Mouse (Mus musculus) heart, embryonic 12.5 days (tissue): Measurements from ENCODE around the gene Ctdnep1. TPM values are rescaled to one million over a fixed set of nuclear protein-coding genes. Genes with fewer than 3 reads are reported as not detected.
A peak's percentile ranks its signal among the peaks of the same experiment; 100 is the strongest.

Experiments used
- ATAC-seq: fragments of 200-750 bp; cut with Nextera tagmentation; 2 replicates; pipeline ENCODE4 v1.8.0; 2017; ENCODE audit warnings: moderate TSS enrichment, moderate library complexity; ENCODE audit not compliant: insufficient number of reproducible peaks, low FRiP score
- H3K27ac ChIP-seq: fragments of 300-500 bp; sonication (generic); 2 replicates; pipeline ENCODE4 v1.5.1; 2016; ENCODE audit warnings: mild to moderate bottlenecking, moderate library complexity; ENCODE audit not compliant: poor library complexity, severe bottlenecking
- H3K27me3 ChIP-seq: fragments of 300-500 bp; sonication (generic); replicated peaks from 2 replicates; pipeline ENCODE4 v1.6.1; 2016; ENCODE audit warnings: mild to moderate bottlenecking, moderate library complexity
- H3K36me3 ChIP-seq: fragments of 300-500 bp; sonication (generic); 2 replicates; pipeline ENCODE4 v1.6.1; 2016; ENCODE audit warnings: mild to moderate bottlenecking, moderate library complexity
- H3K4me1 ChIP-seq: fragments of 300-500 bp; sonication (generic); replicated peaks from 2 replicates; pipeline ENCODE4 v1.6.1; 2016; ENCODE audit warnings: mild to moderate bottlenecking
- H3K4me2 ChIP-seq: fragments of 300-500 bp; sonication (generic); 2 replicates; pipeline ENCODE4 v1.6.1; 2016; ENCODE audit warnings: mild to moderate bottlenecking, moderate library complexity
- H3K4me3 ChIP-seq: fragments of 300-500 bp; sonication (generic); 2 replicates; pipeline ENCODE4 v1.5.1; 2016; ENCODE audit warnings: mild to moderate bottlenecking
- H3K9ac ChIP-seq: fragments of 300-500 bp; sonication (generic); 2 replicates; pipeline ENCODE4 v1.6.1; 2016; ENCODE audit warnings: mild to moderate bottlenecking, moderate library complexity
- H3K9me3 ChIP-seq: fragments of 300-500 bp; sonication (generic); replicated peaks from 2 replicates; pipeline ENCODE4 v1.6.1; 2016; ENCODE audit warnings: mild to moderate bottlenecking, moderate library complexity
- WGBS: fragments of 180-500 bp; shearing (Covaris S2); methylation state at CpG from one replicate; pipeline ENCODE4 v1.1.7; 2016; 5-methylcytosine and 5-hydroxymethylcytosine counted together
- polyA plus RNA-seq: library from polyadenylated mRNA; unstranded; fragments of >200 nt; fragmentation: Nextera tagmentation; extraction: Ambion mirVana; gene quantifications from 2 replicates; pipeline ENCODE4 v1.2.1, GENCODE M21; 2016

Gene Ctdnep1
- polyA plus RNA-seq, 1 experiment from 2014 or later: 24.5 TPM

DNA sequence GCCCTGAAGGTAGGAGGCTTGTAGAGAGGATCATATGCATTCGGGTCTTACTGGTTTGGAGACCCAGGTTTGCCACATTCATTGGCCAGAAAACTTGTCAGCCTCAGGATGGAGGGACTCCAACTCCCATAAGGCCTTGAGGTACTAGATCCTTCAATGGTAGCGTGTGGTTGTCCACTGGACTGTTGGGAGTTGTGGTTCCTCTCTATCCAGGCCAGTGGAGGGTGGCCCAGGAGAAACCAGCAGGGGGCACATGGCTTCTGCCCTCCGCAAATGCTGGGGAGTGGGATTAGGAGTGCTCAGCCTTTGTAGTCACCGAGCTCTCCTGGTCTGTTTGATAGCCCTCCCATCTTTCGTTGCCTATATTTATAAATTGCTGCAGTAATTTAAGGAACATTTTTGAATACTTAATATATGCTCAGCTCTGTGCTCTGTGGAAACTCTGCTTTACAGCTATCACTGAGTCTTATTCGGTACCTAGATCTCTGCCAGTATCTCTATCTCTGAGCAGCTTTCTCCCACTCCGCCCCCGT is 39.8 kb downstream of the Ctdnep1 start:
- H3K9ac ChIP-seq: peak overlapping the region; percentile 68
- peak overlapping the region; percentile 66 for H3K27ac ChIP-seq
- no peaks in the 10 kb centered on the region for H3K27me3 ChIP-seq
- H3K4me3 ChIP-seq: peak overlapping the region; percentile 57
- H3K36me3 ChIP-seq: no peaks in the 10 kb centered on the region
- H3K4me2 ChIP-seq: peak overlapping the region; percentile 85
- peaks cover 67% of the 10 kb centered on the region for H3K4me1 ChIP-seq
- peak; percentile 78 for ATAC-seq
- WGBS: under 1% methylated on average over 8 of the region's 8 CpGs
- H3K9me3 ChIP-seq: no peaks in the 10 kb centered on the region

DNA sequence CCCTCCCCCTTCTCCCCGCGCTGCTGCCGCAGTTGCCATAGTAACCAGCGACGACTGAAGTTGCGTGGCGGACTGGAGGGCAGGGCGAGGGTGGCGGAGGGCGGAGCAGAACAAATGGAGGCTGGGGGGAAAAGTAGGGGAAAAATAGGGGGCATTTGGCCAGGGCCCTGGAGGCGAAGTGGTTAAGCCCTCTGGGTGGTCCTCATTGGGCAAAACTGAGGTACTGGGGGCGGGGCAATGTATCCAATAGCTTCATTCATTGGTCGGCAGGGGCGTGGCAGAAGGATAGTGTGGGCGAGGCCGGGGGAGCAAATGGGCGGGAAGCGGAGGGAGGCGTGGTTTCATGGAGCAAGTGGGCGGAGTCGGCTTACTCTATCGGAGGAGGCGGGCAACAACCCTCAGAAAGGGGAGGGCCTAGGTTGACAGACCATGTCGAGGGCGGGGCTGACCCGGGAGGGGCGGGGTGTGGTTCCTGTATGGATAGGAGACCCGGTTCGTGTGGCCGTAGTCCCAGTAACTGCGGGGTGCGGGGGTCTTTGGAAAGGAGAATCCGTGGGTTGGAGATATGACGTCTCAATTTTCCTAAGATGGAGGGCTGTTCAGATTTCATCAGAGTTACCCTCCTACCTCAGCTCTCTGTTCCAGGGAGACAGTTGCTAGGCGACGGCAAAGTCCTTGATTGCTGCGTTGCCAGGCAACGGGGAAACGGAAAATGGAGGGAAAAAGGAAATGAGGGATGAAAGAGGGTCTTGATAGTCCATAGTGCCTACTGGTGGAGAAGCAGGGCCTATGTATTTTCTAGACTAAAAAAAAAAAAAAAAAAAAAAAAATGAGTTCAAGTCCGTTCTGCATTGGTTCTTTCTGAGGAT is 40.5 kb downstream of the Ctdnep1 start:
- peak; percentile 85 for ATAC-seq
- H3K4me3 ChIP-seq: peak overlapping the region; percentile 57
- peak overlapping the region; percentile 85 for H3K4me2 ChIP-seq
- H3K9ac ChIP-seq: peak overlapping the region; percentile 68
- 3% methylated on average over 39 of the region's 40 CpGs for WGBS
- peaks cover 74% of the 10 kb centered on the region for H3K4me1 ChIP-seq
- no peaks in the 10 kb centered on the region for H3K36me3 ChIP-seq
- H3K27ac ChIP-seq: peak overlapping the region; percentile 66
- no peaks in the 10 kb centered on the region for H3K27me3 ChIP-seq
- H3K9me3 ChIP-seq: no peaks in the 10 kb centered on the region

DNA sequence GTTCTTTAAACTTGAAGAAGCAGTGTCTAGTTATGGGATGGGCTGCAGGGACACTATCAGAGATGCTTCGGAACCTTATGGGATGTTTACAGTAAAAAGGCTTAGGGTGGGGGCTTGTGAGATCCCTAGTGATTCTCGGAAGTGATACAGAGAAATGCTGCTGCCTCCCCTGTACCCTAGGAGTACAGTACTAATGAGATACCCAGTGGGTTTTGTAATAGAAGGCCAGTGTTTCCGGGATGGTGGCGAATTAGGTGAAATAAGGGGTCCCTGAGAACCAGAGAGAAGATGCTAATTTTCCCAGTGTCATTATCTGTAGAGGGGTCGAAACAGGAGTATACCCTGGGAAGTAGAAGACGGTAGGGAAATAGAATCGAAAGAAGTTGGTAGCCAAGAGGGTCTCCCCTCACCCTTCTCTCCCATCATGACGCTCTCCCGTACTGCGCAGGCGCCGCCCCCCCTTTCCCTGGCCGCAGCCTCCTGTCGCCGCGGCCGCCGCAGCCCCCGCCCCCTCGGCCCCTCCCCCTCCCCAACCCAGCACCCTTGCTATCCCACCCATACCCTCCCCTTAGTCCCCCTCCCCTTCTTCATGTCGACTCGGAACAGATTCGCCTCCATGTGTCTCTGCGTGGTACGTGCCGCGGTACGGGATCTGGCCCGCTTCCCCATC is 42.7 kb downstream of the Ctdnep1 start:
- Histone ChIP-seq H3K4me1 (peaks cover 80% of the 10 kb centered on the region), H3K27ac (no peak overlapping the region), H3K4me2 (peak overlapping the region; percentile 75), H3K36me3 (no peaks in the 10 kb centered on the region), H3K9ac (peak overlapping the region; percentile 64), H3K4me3 (peak overlapping the region; percentile 46), H3K9me3 (no peaks in the 10 kb centered on the region), H3K27me3 (no peaks in the 10 kb centered on the region)
- WGBS: 8% methylated on average over 20 of the region's 29 CpGs
- no peak for ATAC-seq

DNA sequence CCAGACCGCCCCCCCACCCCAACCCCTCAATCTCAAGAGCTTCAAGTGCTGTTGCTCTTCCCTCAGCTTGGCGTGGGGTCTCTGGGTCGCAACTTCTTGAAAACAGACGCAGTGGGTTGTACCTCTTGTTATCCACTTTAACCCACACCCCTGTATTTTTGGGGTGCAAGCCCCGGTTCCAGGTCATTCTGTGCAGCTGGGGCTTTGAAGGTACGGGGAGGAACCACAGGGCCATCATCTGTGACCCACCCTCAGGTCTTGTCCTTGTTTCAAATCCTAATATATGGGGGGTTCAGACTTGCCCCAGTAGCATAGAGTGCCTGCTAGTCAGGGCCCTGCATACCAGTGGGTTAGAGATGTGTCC is 43.2 kb downstream of the Ctdnep1 start:
- no peaks in the 10 kb centered on the region for H3K27me3 ChIP-seq
- H3K4me3 ChIP-seq: peak overlapping the region; percentile 46
- no peaks in the 10 kb centered on the region for H3K36me3 ChIP-seq
- H3K9ac ChIP-seq: peak overlapping the region; percentile 64
- no peak for ATAC-seq
- H3K27ac ChIP-seq: no peak overlapping the region
- H3K9me3 ChIP-seq: no peaks in the 10 kb centered on the region
- H3K4me2 ChIP-seq: peak overlapping the region; percentile 75
- WGBS: 17% methylated on average over 6 of the region's 6 CpGs
- H3K4me1 ChIP-seq: peaks cover 80% of the 10 kb centered on the region

DNA sequence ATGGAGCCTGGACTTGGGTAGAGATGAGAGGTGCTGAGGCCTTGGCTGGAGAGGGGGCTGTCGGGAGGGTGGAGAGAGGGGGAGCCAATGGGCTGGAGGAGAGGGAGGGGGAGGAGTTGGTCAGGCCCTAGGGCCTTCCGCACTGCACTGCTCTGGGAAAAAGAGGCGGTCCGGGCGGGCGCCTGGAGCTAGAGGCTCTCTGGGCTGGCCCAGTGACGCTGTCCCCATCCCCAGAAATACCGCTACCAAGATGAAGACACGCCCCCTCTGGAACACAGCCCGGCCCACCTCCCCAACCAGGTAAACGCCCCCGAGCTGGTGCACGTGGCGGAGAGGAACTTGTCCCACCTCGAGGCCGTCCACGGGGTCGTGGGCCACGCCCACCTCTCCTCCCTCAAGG is 45.7 kb downstream of the Ctdnep1 start:
- ATAC-seq: peak; percentile 66
- Histone ChIP-seq H3K4me1 (peaks cover 66% of the 10 kb centered on the region), H3K27me3 (no peaks in the 10 kb centered on the region), H3K4me3 (peak overlapping the region; percentile 39), H3K9me3 (no peaks in the 10 kb centered on the region), H3K9ac (peak overlapping the region; percentile 29; the same call in 1 of the 2 replicates), H3K4me2 (peak overlapping the region; percentile 69), H3K36me3 (peaks cover 11% of the 10 kb centered on the region), H3K27ac (0 out of 2 replicates have a peak overlapping the region, but pooled peaks have one; percentile 22)
- WGBS: under 1% methylated on average over 18 of the region's 19 CpGs

DNA sequence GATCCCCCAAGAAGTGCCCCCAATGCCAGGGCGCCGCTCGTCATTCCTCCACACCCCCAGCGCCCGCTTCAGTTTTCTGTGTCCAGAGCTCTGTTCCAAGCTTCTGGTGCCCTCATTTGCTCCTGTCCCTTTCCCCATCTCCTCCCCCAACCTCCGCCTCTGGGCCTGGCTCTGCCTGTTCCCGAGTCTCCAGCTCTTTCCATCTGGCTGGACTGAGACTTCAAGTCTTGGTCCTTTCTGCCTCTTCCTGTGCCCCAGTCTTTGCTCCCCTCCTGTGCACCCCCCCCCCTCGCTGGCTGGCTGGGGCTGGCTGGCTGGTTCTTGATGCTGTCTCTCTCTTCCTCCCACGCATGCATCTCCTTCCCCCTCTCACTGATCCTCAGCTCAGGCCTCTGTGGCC is 46.4 kb downstream of the Ctdnep1 start:
- Histone ChIP-seq H3K9ac (no peak overlapping the region), H3K27ac (0 out of 2 replicates have a peak overlapping the region, but pooled peaks have one; percentile 18), H3K27me3 (no peaks in the 10 kb centered on the region), H3K4me2 (peak overlapping the region; percentile 69), H3K4me3 (peak overlapping the region; percentile 39; the same call in 1 of the 2 replicates), H3K9me3 (no peaks in the 10 kb centered on the region), H3K36me3 (peaks cover 18% of the 10 kb centered on the region), H3K4me1 (peaks cover 65% of the 10 kb centered on the region)
- 40% methylated on average over 9 of the region's 9 CpGs for WGBS
- ATAC-seq: no peak

DNA sequence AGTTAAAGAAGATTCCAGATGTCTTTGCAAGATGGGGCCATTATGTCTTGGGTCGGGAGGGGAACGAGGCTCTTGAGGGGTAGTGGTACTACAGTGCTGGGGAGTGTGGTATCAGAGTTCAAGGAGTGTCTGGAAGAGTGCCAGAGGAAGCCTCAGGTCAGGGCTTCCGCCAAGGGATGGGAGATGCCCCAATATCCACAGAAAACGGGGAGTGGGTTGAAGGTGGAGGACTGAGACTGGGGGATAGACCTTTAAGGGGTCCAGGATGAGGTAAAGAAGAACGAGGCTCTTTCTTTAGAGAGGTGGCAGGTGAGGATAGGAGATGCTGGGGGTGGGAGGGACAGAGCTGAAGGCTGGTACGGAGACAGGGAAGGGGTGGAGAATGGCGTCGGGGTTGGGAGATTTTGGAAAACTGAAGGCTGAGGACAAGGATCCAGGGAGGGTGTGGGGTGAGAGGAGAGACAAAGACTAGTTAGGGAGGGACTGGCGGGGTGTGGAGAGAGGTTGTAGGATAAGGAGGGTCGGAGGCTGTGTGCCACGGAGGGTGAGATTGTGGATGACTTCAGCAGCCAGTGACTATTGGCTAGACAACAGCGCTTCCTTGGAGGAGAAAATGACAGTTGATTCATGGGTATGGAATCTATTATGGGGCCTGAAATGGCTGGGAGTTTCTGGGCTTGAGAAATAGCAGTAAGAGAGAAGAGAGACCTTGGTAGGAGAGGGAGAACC is 47.6 kb downstream of the Ctdnep1 start:
- Histone ChIP-seq H3K4me3 (peak overlapping the region; percentile 25), H3K27ac (peak overlapping the region; percentile 77), H3K4me2 (peak overlapping the region; percentile 69), H3K36me3 (peaks cover 26% of the 10 kb centered on the region), H3K27me3 (no peaks in the 10 kb centered on the region), H3K9ac (peak overlapping the region; percentile 22; the same call in 1 of the 2 replicates), H3K4me1 (peaks cover 60% of the 10 kb centered on the region), H3K9me3 (no peaks in the 10 kb centered on the region)
- ATAC-seq: no peak
- 23% methylated on average over 12 of the region's 12 CpGs for WGBS

DNA sequence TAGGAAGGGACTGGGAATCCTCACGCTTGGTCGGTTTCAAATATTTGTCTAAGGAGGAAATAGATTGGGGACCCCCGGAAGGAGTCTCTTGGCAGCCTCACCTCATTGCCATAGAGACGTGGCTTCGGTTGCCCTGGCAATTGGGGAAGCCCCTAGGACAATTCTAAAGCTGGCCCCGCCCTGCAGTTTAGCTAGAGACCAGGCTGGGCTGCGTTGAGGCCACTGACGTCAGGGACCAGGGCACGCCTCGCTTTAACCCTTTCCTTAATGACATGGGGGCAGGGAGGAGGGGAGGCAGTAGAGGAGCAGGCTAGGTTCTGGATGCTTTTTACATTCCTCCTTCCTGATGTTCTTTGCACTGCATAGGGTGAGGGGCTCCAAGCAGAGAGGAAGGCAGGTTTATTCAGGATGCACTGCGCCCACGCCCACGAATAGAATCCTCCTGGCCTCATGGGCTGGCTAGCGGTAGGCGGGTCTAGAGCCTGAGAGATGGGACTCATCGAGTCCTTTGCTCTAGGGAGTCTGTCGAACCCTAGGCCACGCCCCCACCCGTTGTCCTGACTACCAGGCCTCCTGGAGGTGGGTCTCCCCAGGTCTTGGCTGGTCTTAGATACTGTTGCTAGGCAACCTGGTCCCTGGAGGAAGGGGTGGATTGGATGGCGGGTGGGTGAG is 48.3 kb downstream of the Ctdnep1 start:
- H3K9ac ChIP-seq: peak overlapping the region; percentile 25; the same call in 1 of the 2 replicates
- 1% methylated on average over 20 of the region's 20 CpGs for WGBS

DNA sequence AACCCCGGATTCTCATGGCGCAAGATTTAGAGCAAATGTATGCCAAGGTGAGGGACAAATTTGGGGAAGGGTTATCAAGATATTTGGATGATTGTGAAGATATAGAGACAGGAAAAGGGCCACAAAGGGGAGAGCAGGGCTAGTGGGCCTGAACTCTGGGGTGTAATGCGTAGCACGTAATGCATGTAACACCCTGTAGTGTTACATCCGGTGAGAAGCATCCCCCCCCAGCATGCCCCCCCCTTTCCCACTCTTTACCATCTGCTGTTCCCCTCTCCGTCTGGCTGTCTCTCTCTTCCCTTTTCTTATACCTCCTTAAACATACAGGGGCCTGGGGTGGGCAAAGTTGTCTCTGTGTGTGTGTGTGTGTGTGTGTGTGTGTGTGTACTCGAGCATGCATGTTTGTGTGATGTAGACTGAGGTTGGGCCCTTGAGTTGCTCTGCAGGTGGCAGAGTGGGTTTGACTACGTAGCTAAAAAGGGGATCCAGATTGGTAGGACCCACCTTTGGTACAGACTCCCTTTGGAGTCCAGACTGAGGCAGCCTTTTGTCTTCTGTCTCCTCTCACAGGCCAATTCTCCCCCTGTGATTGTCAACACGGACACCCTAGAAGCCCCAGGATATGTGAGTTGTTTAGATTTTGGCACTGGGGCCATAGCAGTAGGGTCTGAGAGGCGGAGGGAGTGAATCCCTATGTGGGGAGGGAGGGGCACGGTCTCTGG is 49.0 kb downstream of the Ctdnep1 start:
- peaks cover 50% of the 10 kb centered on the region for H3K4me1 ChIP-seq
- peak overlapping the region; percentile 25; the same call in 1 of the 2 replicates for H3K9ac ChIP-seq
- peak overlapping the region; percentile 25; the same call in 1 of the 2 replicates for H3K4me3 ChIP-seq
- H3K4me2 ChIP-seq: peak overlapping the region; percentile 69
- H3K9me3 ChIP-seq: no peaks in the 10 kb centered on the region
- H3K27me3 ChIP-seq: no peaks in the 10 kb centered on the region
- H3K27ac ChIP-seq: no peak overlapping the region
- WGBS: 53% methylated on average over 11 of the region's 11 CpGs
- H3K36me3 ChIP-seq: peaks cover 29% of the 10 kb centered on the region
- peak; percentile 24; the same call in 1 of the 2 replicates for ATAC-seq

More for the DNA sequence above, 48.3 kb downstream of the Ctdnep1 start:
- Histone ChIP-seq H3K27me3 (no peaks in the 10 kb centered on the region), H3K27ac (peak overlapping the region; percentile 77), H3K4me2 (peak overlapping the region; percentile 69), H3K9me3 (no peaks in the 10 kb centered on the region), H3K4me3 (peak overlapping the region; percentile 25), H3K4me1 (peaks cover 53% of the 10 kb centered on the region), H3K36me3 (peaks cover 29% of the 10 kb centered on the region)
- ATAC-seq: peak; percentile 75
